Mouse (Mus musculus) CH12.LX (cell line): Measurements from ENCODE around the gene Six5. TPM values are rescaled to one million over a fixed set of nuclear protein-coding genes. Genes with fewer than 3 reads are reported as not detected.

Experiments used
- DNase-seq: peaks from one replicate; pipeline ENCODE4 v3.0.0-alpha.2; 2013; ENCODE audit errors: extremely low read depth
- H3K27ac ChIP-seq: 2 replicates; pipeline ENCODE4 v1.5.1; 2012; ENCODE audit warnings: low read depth, mild to moderate bottlenecking, control low read depth, moderate library complexity; ENCODE audit not compliant: insufficient read depth
- H3K27me3 ChIP-seq: replicated peaks from 2 replicates; pipeline ENCODE3; 2012; ENCODE audit warnings: inconsistent platforms
- H3K36me3 ChIP-seq, 2 experiments: replicated peaks in 1 of 2; 2 replicates each; pipeline versions ENCODE3 to v1.6.1; 2012; ENCODE audit warnings: inconsistent platforms in 1 of 2, low read length in 1 of 2, mild to moderate bottlenecking in 1 of 2, mixed read lengths in 1 of 2, moderate library complexity in 1 of 2; ENCODE audit not compliant: control insufficient read depth in 1 of 2, insufficient read depth in 1 of 2
- H3K4me1 ChIP-seq, 2 experiments: 2 replicates each; pipeline ENCODE4 v1.6.1; 2012; ENCODE audit warnings: inconsistent platforms in 1 of 2, moderate library complexity in 1 of 2; ENCODE audit not compliant: insufficient read depth in 2 of 2, control insufficient read depth in 1 of 2
- H3K4me2 ChIP-seq: 2 replicates; pipeline ENCODE4 v1.6.1; 2012; ENCODE audit warnings: low read depth, mild to moderate bottlenecking, control low read depth; ENCODE audit not compliant: poor library complexity, insufficient read depth, severe bottlenecking
- H3K4me3 ChIP-seq, 3 experiments: fragments of 150-350 bp in 1 of 3; sonication (generic) in 1 of 3; replicated peaks in 1 of 3; 2 replicates each; pipeline versions ENCODE3 to v1.5.1; 2011 to 2012; ENCODE audit warnings: low read depth in 2 of 3, low read length in 2 of 3, mild to moderate bottlenecking in 2 of 3, moderate library complexity in 2 of 3, control low read depth in 1 of 3, improper control_type of control experiment in 1 of 3, inconsistent platforms in 1 of 3, mixed read lengths in 1 of 3; ENCODE audit not compliant: poor library complexity in 1 of 3
- H3K79me2 ChIP-seq: replicated peaks from 2 replicates; pipeline ENCODE4 v1.6.1; 2012; ENCODE audit warnings: mild to moderate bottlenecking, moderate library complexity; ENCODE audit not compliant: control insufficient read depth, poor library complexity, insufficient read depth, severe bottlenecking; ENCODE audit errors: extremely low read depth
- H3K9ac ChIP-seq: 2 replicates; pipeline ENCODE4 v1.6.1; 2012; ENCODE audit warnings: low read depth, mild to moderate bottlenecking, control low read depth, moderate library complexity; ENCODE audit not compliant: insufficient read depth
- H3K9me3 ChIP-seq: replicated peaks from 2 replicates; pipeline ENCODE3; 2012; ENCODE audit warnings: low read length, inconsistent platforms, mixed read lengths
- BHLHE40 ChIP-seq: IDR thresholded peaks from 2 replicates; pipeline ENCODE4 v1.6.1; 2011; ENCODE audit warnings: mild to moderate bottlenecking, low read depth, low read length, improper control_type of control experiment
- CHD2 ChIP-seq: IDR thresholded peaks from 2 replicates; pipeline ENCODE4 v1.6.1; 2011; ENCODE audit warnings: low read length, improper control_type of control experiment
- CTCF ChIP-seq, 2 experiments: IDR thresholded peaks in 1 of 2; conservative IDR thresholded peaks in 1 of 2; 2 replicates each; pipeline ENCODE4 v1.5.1; 2011 to 2012; ENCODE audit warnings: low read depth in 2 of 2, low read length in 2 of 2, improper control_type of control experiment in 1 of 2, inconsistent platforms in 1 of 2, mild to moderate bottlenecking in 1 of 2, moderate library complexity in 1 of 2
- ELF1 ChIP-seq: IDR thresholded peaks from 2 replicates; pipeline ENCODE4 v1.6.1; 2014; ENCODE audit warnings: low read depth, mild to moderate bottlenecking, inconsistent platforms, low read length, improper control_type of control experiment
- ETS1 ChIP-seq: conservative IDR thresholded peaks from 2 replicates; pipeline ENCODE4 v1.6.1; 2012; ENCODE audit warnings: low read depth, mild to moderate bottlenecking, inconsistent platforms, low read length, improper control_type of control experiment, moderate library complexity
- JUND ChIP-seq: conservative IDR thresholded peaks from 2 replicates; pipeline ENCODE4 v1.6.1; 2011; ENCODE audit warnings: low read depth, low read length, improper control_type of control experiment
- KAT2A ChIP-seq: IDR thresholded peaks from 2 replicates; pipeline ENCODE4 v1.6.1; 2012; ENCODE audit warnings: low read length, improper control_type of control experiment, inconsistent platforms; ENCODE audit not compliant: insufficient replicate concordance
- MAZ ChIP-seq: IDR thresholded peaks from 2 replicates; pipeline ENCODE4 v1.6.1; 2012; ENCODE audit warnings: low read depth, mild to moderate bottlenecking, inconsistent platforms, low read length, improper control_type of control experiment, moderate library complexity
- NRF1 ChIP-seq: IDR thresholded peaks from 2 replicates; pipeline ENCODE4 v1.6.1; 2014; ENCODE audit warnings: low read depth, mild to moderate bottlenecking, inconsistent platforms, low read length, improper control_type of control experiment, moderate library complexity
- POLR2AphosphoS2 ChIP-seq: IDR thresholded peaks from 2 replicates; pipeline ENCODE4 v1.6.1; 2011; ENCODE audit warnings: low read depth, low read length, improper control_type of control experiment
- RCOR1 ChIP-seq: conservative IDR thresholded peaks from 2 replicates; pipeline ENCODE4 v1.6.1; 2012; ENCODE audit warnings: low read depth, mild to moderate bottlenecking, inconsistent platforms, low read length, improper control_type of control experiment
- SIN3A ChIP-seq: IDR thresholded peaks from 2 replicates; pipeline ENCODE4 v1.6.1; 2012; ENCODE audit warnings: low read length, improper control_type of control experiment, inconsistent platforms
- TBP ChIP-seq: conservative IDR thresholded peaks from 2 replicates; pipeline ENCODE4 v1.6.1; 2011; ENCODE audit warnings: low read depth, low read length, improper control_type of control experiment
- TCF12 ChIP-seq: IDR thresholded peaks from 2 replicates; pipeline ENCODE4 v1.6.1; 2014; ENCODE audit warnings: low read depth, mild to moderate bottlenecking, inconsistent platforms, low read length, improper control_type of control experiment
- USF1 ChIP-seq: IDR thresholded peaks from 2 replicates; pipeline ENCODE4 v1.6.1; 2014; ENCODE audit warnings: low read depth, mild to moderate bottlenecking, inconsistent platforms, low read length, improper control_type of control experiment
- ZC3H11A ChIP-seq: IDR thresholded peaks from 2 replicates; pipeline ENCODE4 v1.6.1; 2012; ENCODE audit warnings: low read depth, mild to moderate bottlenecking, inconsistent platforms, low read length, improper control_type of control experiment
- ZKSCAN1 ChIP-seq: IDR thresholded peaks from 2 replicates; pipeline ENCODE4 v1.6.1; 2012; ENCODE audit warnings: low read depth, inconsistent platforms, low read length, improper control_type of control experiment, borderline replicate concordance
- ZMIZ1 ChIP-seq: IDR thresholded peaks from 2 replicates; pipeline ENCODE4 v1.6.1; 2012; ENCODE audit warnings: low read depth, mild to moderate bottlenecking, inconsistent platforms, low read length, improper control_type of control experiment
- ZNF384 ChIP-seq: IDR thresholded peaks from 2 replicates; pipeline ENCODE4 v1.6.1; 2012; ENCODE audit warnings: low read depth, low read length, improper control_type of control experiment, inconsistent platforms
- dilution Hi-C: fragments of 300-500 bp; cut with MboI; formaldehyde crosslinking; loops from 2 replicates; pipeline ENCODE4 v1.14.3; 2020; ENCODE audit warnings: low sequenced_read_pairs; ENCODE audit not compliant: extremely low pct_unique_long_range_greater_than_20kb, extremely low pct_ligation_motif_present
- in situ Hi-C: fragments of 300-500 bp; cut with MboI; formaldehyde crosslinking; loops from 3 replicates; pipeline ENCODE4 v1.14.3; 2019; ENCODE audit warnings: low sequenced_read_pairs, low pct_ligation_motif_present, low pct_unique_long_range_greater_than_20kb, mixed read lengths
- polyA plus RNA-seq: library from polyadenylated mRNA; unstranded; fragments of >175 nt; gene quantifications from 2 replicates; pipeline ENCODE4 v1.2.1, GENCODE M21; 2012; ENCODE audit warnings: low read depth; ENCODE audit not compliant: insufficient read length
- total RNA-seq, 2 experiments: library from RNA; depleted of rRNA; stranded (reverse); fragments of 300-350 nt in 1 of 2; fragments of >200 nt in 1 of 2; gene quantifications; 2 replicates each; pipeline ENCODE4 v1.2.3; 2012 to 2014

The Six5 gene
- total and polyA plus RNA-seq, 3 experiments, result 0.16 to 1.8 (median 0.33) TPM

- Histone ChIP-seq H3K9me3 (no peaks in the 10 kb centered on the region), H3K9ac (no peak overlapping the region), H3K27me3 (no peaks in the 10 kb centered on the region), H3K4me1 (peaks cover 0 to 16% of the 10 kb centered on the region in 2 experiments; a peak in 2 of 4 replicates), H3K4me3 (no peak overlapping the region), H3K4me2 (no peak overlapping the region), H3K27ac (no peak overlapping the region), H3K36me3 (peaks cover 16 to 59% of the 10 kb centered on the region in 2 experiments), H3K79me2 (peaks cover 9% of the 10 kb centered on the region)
- dilution Hi-C loops, result no loop called here
- no peak for TF ChIP-seq USF1
- no peak for TF ChIP-seq ZC3H11A
- no peak for TF ChIP-seq ZNF384
- TF ChIP-seq BHLHE40, result no peak
- no peak for TF ChIP-seq ZMIZ1
- TF ChIP-seq KAT2A, result no peak
- no peak for TF ChIP-seq NRF1
- TF ChIP-seq SIN3A, result no peak
- no peak for TF ChIP-seq CHD2
- in situ Hi-C loops, result no loop called here
- DNase-seq, result no peak
Measured at GRCm38 (mm10) chr7:19127744-19128143, 33.4 kb downstream of the Six5 start.

GRCm38 (mm10) chr7:19129396-19129795, 35.0 kb downstream of the Six5 start:
- H3K36me3 ChIP-seq, result peaks cover 16 to 66% of the 10 kb centered on the region in 2 experiments
- in situ Hi-C loops, result no loop called here

GRCm38 (mm10) chr7:19130657-19131056, 36.3 kb downstream of the Six5 start:
- Histone ChIP-seq H3K36me3 (peaks cover 25 to 67% of the 10 kb centered on the region in 2 experiments), H3K4me2 (peak overlapping the region; percentile 54; the same call in 1 of the 2 replicates), H3K79me2 (peaks cover 9% of the 10 kb centered on the region; the same call in 1 of the 2 replicates), H3K27ac (no peak overlapping the region), H3K9me3 (no peaks in the 10 kb centered on the region), H3K4me1 (peaks cover 0 to 28% of the 10 kb centered on the region in 2 experiments; a peak in 2 of 4 replicates), H3K4me3 (no peak overlapping the region), H3K27me3 (no peaks in the 10 kb centered on the region), H3K9ac (no peak overlapping the region)
- dilution Hi-C loops (no loop called here), in situ Hi-C loops (no loop called here)
- TF ChIP-seq JUND (no peak), CTCF (conservative IDR thresholded peaks at IDR 0.05 in 1 of 2, IDR thresholded peaks at IDR 0.05 in 1 of 2; ENCODE audit: low read depth in 2 of 2, low read length in 2 of 2) (peak in 1 of 2 experiments; percentile 24; a peak in 1 of 4 replicates)
- DNase-seq, result no peak

More at GRCm38 (mm10) chr7:19129396-19129795, 35.0 kb downstream of the Six5 start:
- no peaks in the 10 kb centered on the region for H3K9me3 ChIP-seq
- dilution Hi-C loops, result no loop called here
- H3K4me2 ChIP-seq, result no peak overlapping the region
- H3K27me3 ChIP-seq, result no peaks in the 10 kb centered on the region
- DNase-seq, result no peak
- H3K79me2 ChIP-seq, result peaks cover 9% of the 10 kb centered on the region
- H3K4me1 ChIP-seq, result peaks cover 0 to 28% of the 10 kb centered on the region in 2 experiments; a peak in 2 of 4 replicates
- TF ChIP-seq BHLHE40 (no peak), ZNF384 (no peak), TBP (no peak), CHD2 (no peak), ZC3H11A (no peak), ZMIZ1 (no peak), RCOR1 (no peak), MAZ (no peak), ELF1 (no peak), POLR2AphosphoS2 (no peak), ETS1 (no peak), ZKSCAN1 (no peak), JUND (no peak), TCF12 (no peak)
- H3K27ac ChIP-seq, result no peak overlapping the region
- H3K9ac ChIP-seq, result no peak overlapping the region
- H3K4me3 ChIP-seq, result no peak overlapping the region
